31 mouse cellular contexts compared by ENCODE assay signal in genomic region chr7:47155849-47156248, GRCm38 (mm10). TPM values are rescaled to one million over a fixed set of nuclear protein-coding genes. Genes with fewer than 3 reads are reported as not detected.
DNase-seq lines count a peak whose midpoint lies in the region; ATAC-seq lines count a peak whose summit lies in the region.
"Had no signal": no experiment of that assay in that cellular context is flagged by ENCODE, and none has a peak within 500 bp of the region (broad histone marks: within the 10 kb centered on the region; RNA-seq: fewer than 3 reads in every experiment).

No protein-coding gene starts in this region.

- no peak overlapping the region for H3K27ac ChIP-seq in limb, embryonic 10.5 days
- H3K27ac ChIP-seq: embryonic facial prominence, embryonic 13.5 days; embryonic facial prominence, embryonic 15.5 days; forebrain, embryonic 10.5 days; forebrain, embryonic 12.5 days had no signal

- H3K9me3 ChIP-seq in limb, embryonic 10.5 days (replicated peaks): no peaks in the 10 kb centered on the region
- H3K9me3 ChIP-seq: embryonic facial prominence, embryonic 13.5 days; embryonic facial prominence, embryonic 15.5 days; forebrain, embryonic 10.5 days; forebrain, embryonic 12.5 days; G1E had no signal

- no peaks in the 10 kb centered on the region for H3K27me3 ChIP-seq in limb, embryonic 10.5 days (ENCODE audit: low read depth, poor library complexity, severe bottlenecking)
- H3K27me3 ChIP-seq: embryonic facial prominence, embryonic 13.5 days; embryonic facial prominence, embryonic 15.5 days; forebrain, embryonic 12.5 days had no signal

- H3K36me3 ChIP-seq in limb, embryonic 10.5 days: no peaks in the 10 kb centered on the region
- H3K36me3 ChIP-seq: embryonic facial prominence, embryonic 13.5 days; embryonic facial prominence, embryonic 15.5 days; forebrain, embryonic 10.5 days; forebrain, embryonic 12.5 days; G1E had no signal

- intact Hi-C loops in left cerebral cortex, postnatal 36 days (cut with DNase I): no loop called here

- ATAC-seq in frontal cortex, adult (ENCODE audit: low TSS enrichment): peak; percentile 84
- ATAC-seq: activated CD4-positive, CD25-positive, alpha-beta regulatory T cell, adult 4 months; CD4-positive, CD25-positive, alpha-beta regulatory T cell, adult 4 months; forebrain, embryonic 14.5 days; forebrain, embryonic 16.5 days; Patski had no signal

- 84% methylated on average over 2 of the region's 2 CpGs for whole genome bisulfite sequencing in limb, embryonic 10.5 days

- no peaks in the 10 kb centered on the region for H3K4me1 ChIP-seq in limb, embryonic 10.5 days
- H3K4me1 ChIP-seq: embryonic facial prominence, embryonic 13.5 days; embryonic facial prominence, embryonic 15.5 days had no signal

- DNase-seq in frontal cortex, postnatal 10 days (ENCODE audit: low spot score in 2 of 2): no peak
- peak; percentile 52 to 65 for DNase-seq in left cerebral cortex, adult 18-20 months (ENCODE audit: low spot score in 2 of 2)
- DNase-seq in left cerebral cortex, postnatal 36 days (ENCODE audit: low spot score in 2 of 2): no peak
- DNase-seq in brain, adult 2 months (ENCODE audit: low read depth, low spot score): peak; percentile 87
- DNase-seq in limb, embryonic 10.5 days (ENCODE audit: low spot score): no peak
- DNase-seq: adrenal gland, adult 8-10 months; adrenal gland, postnatal 14 days; adrenal gland, postnatal 36 days; cerebellum, adult 11 months; cerebellum, adult 18-20 months; cerebellum, adult 8-10 months; cerebellum, adult 9-11 months; cerebellum, postnatal 36 days; embryo, embryonic 11 days had no signal

- H3K4me3 ChIP-seq in limb, embryonic 10.5 days: no peak overlapping the region
- H3K4me3 ChIP-seq: embryonic facial prominence, embryonic 13.5 days; embryonic facial prominence, embryonic 15.5 days; erythroblast, embryonic 14.5 days; forebrain, embryonic 10.5 days; forebrain, embryonic 12.5 days had no signal

RNA-seq across cellular contexts. Expression of gene Ptpn5, which starts 22.4 kb away (rescaled TPM):
- total RNA-seq in left cerebral cortex, adult 18-20 months (2021): 100 to 1,000 TPM; 187 to 189 TPM
- 100 to 1,000 TPM; 149 to 184 TPM for total RNA-seq in left cerebral cortex, postnatal 36 days (2021)
- 0.20 and 0.30 TPM in 2 replicates for polyA plus RNA-seq in limb, embryonic 10.5 days (2016; fragmentation: Nextera tagmentation; extraction: Ambion mirVana)
- total RNA-seq: common myeloid progenitor, adult 5-6 weeks had no signal
- polyA plus RNA-seq: erythroblast, embryonic 14.5 days; G1E had no signal

RNA-seq across cellular contexts. Expression of gene Mrgpra6, which starts 48.9 kb away (rescaled TPM):
- not detected for total RNA-seq in left cerebral cortex, adult 18-20 months (2021)
- not detected for total RNA-seq in left cerebral cortex, postnatal 36 days (2021)
- polyA plus RNA-seq in limb, embryonic 10.5 days (2016; fragmentation: Nextera tagmentation; extraction: Ambion mirVana): not detected in 2 replicates
- total RNA-seq: adrenal gland, adult 18-20 months; adrenal gland, adult 8-10 months; adrenal gland, postnatal 14 days; adrenal gland, postnatal 36 days; CH12.LX; common myeloid progenitor, adult 5-6 weeks; G1E had no signal
- polyA plus RNA-seq: activated CD4-positive, CD25-positive, alpha-beta regulatory T cell, adult 4 months; brain, embryonic 14.5 days; CD4-positive, CD25-positive, alpha-beta regulatory T cell, adult 4 months; embryonic facial prominence, embryonic 11.5 days; embryonic facial prominence, embryonic 13.5 days; embryonic facial prominence, embryonic 15.5 days; erythroblast, embryonic 14.5 days; forebrain, embryonic 10.5 days; forebrain, embryonic 12.5 days; forebrain, embryonic 14.5 days; forebrain, embryonic 16.5 days; G1E had no signal

Comparison
In these comparisons a context has a peak if more than half of its experiments do, and no peak if none do; other contexts are left out.
1. DNase-seq: peak in left cerebral cortex, adult 18-20 months (2 of 2) and brain, adult 2 months (single experiment); none in frontal cortex, postnatal 10 days (0 of 2), left cerebral cortex, postnatal 36 days (0 of 2) and limb, embryonic 10.5 days (single experiment).